Mouse (Mus musculus) thymus, adult 18-20 months (tissue): ENCODE data around the gene Lmod1.

Experiments used
- DNase-seq, 2 experiments: peaks; one replicate each; pipeline ENCODE4 v3.0.0; 2022; ENCODE audit warnings: mixed read lengths in 2 of 2

Lmod1 gene

GRCm38 (mm10) chr1:135324571-135324970 lies at the start of gene Lmod1:
Lmod1 (plus strand) TSS chr1:135324807.
- no peak for DNase-seq

GRCm38 (mm10) chr1:135280646-135281045 lies 44.0 kb upstream of the Lmod1 start:
- DNase-seq: no peak

DNA sequence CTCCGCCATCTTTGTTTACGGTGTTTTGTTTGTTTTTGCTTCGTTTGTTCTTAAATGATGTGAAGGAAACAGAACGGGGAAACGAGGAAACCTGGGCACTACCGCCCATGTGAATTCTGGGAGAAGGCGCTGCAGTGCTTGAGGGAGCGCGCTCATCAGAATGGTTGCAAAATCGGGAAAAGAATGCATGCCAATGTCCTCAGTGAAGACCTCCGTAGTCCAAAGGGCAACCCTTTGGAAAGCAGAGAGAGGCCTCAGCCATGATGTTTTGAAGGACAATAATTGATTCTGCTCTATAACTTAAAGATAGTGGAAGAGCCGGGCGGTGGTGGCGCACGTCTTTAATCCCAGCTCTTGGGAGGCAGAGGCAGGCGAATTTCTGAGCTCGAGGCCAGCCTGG lies 42.8 kb upstream of the Lmod1 start:
- DNase-seq: no peak

- no peak for DNase-seq
These were observed 41.9 kb upstream of the Lmod1 start for GRCm38 (mm10) chr1:135282536-135283286.

GRCm38 (mm10) chr1:135283287-135283825 lies 41.3 kb upstream of the Lmod1 start:
- peak in 1 of 2 experiments; percentile 10 for DNase-seq

DNA sequence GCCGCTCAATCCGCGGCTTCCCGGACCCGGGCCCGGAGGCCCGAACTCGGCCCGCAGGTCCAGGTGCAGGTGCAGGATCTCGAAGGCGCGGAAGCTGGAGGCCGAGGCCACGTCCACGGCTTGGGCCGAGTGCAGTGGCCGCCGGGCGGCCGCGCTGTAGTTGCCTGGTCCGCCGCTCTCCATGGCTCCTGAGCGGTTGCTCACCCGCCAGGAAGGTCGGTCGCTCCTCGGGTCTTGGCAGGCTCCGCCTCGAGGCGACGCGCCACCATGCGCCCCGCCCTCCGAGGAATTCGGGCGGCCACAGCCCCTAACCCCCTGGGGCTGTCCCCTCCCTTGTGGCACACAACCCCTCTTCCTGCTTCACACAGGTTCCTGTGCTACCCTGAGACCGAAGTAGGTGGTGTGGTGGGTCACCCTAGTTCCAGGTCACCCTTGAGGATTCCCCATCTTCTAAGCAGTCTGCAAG lies 40.7 kb upstream of the Lmod1 start, which contains the start of gene Rnpep:
Gene Rnpep (minus strand): TSS at position 259 of the 466 bp plus-strand sequence.
- DNase-seq: peak; percentile 69 to 72

GRCm38 (mm10) chr1:135286311-135286710 lies 38.3 kb upstream of the Lmod1 start:
- DNase-seq: no peak

- DNase-seq: no peak
These were observed 33.7 kb upstream of the Lmod1 start for GRCm38 (mm10) chr1:135290908-135291307.

- no peak for DNase-seq
These were observed 13.3 kb upstream of the Lmod1 start for GRCm38 (mm10) chr1:135311356-135311755.

GRCm38 (mm10) chr1:135312201-135312600 lies 12.4 kb upstream of the Lmod1 start:
- DNase-seq: no peak

DNA sequence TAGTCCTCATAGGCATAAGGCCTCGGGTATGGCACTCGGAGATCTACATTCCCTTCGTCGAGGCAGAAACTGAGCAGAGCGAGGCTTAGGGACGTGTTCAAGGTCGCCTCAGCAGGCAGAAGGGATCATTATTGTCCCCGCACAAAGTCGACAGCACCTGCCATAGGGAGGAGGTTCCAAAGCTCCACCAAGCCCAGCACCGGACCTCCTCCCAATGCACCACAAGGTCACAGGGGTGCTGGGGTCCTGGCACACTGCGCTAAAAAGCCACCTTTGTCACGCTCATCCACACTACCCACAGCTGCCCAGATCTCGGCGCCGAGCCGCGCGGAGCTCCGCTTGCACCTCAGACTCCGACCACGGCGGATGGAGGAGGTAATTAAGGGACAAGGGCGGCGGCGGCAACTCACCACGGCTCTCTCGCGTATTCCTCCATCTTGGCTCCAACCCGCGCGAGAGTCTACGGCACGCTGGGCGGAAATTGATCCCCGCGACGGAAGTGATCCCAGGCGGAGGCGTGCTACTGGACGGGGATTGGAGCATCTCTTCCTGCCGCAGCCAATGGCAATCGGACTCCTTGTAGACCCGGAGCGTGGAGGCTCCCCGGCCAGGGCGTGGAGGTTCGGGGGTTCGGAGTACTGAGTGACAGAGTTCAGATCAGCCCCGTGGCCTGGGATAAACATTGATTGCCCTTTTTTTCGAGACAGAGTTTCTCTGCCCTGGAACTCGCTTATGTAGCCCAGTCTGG lies 11.1 kb upstream of the Lmod1 start, which contains the start of gene Timm17a:
Gene Timm17a (minus strand): TSS at position 495 of the 748 bp plus-strand sequence.
- peak; percentile 83 to 84 for DNase-seq

DNA sequence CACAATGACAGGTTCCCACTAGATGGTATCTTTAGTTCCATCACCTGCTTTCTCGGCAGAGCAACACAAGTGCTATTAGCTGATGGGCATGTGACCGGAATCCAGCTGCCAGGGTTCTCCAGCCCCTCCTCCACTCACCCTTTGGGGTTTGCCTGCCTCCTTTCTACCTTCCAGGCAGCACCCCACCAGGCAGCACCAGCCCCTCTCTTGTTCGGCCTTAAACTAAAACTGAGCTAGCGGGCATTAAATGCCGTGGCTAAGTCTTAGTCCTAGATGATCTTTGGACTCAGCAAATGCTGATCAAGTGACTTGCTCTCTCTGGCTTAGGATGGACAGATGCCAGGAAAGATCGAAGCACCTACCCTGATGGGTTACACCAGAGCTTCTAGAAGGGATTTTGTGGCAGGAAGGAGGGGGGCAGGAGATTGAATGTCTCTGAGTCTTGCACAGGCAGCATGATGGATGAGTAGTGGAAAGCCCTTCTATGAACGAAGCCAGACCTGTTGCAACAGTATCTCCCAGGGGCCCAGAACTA lies 1.2 kb upstream of the Lmod1 start:
- DNase-seq: no peak

DNA sequence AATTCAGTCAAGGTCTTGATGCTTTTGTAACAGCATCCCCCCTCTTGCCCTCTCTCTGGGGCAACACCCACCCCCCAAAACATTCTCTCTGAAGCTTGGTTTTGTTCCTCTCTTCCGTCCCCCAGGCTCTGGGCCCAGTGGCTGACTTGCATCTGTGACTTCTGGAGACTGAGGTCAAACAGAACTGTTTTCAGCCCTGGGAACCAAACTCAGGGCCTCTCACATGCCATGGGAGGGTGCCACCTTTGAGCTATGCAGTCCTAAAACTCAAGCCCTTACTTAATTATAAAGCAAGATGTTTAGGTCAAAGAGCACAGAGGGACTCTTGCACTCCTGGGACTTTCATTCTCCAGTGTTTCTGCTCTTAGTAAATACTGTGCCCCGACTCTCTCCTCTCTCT lies 1.3 kb downstream of the Lmod1 start:
- no peak for DNase-seq

- DNase-seq: no peak
These were observed 3.8 kb downstream of the Lmod1 start for GRCm38 (mm10) chr1:135328368-135328767.

- no peak for DNase-seq
These were observed 6.0 kb downstream of the Lmod1 start for GRCm38 (mm10) chr1:135330578-135330977.

DNA sequence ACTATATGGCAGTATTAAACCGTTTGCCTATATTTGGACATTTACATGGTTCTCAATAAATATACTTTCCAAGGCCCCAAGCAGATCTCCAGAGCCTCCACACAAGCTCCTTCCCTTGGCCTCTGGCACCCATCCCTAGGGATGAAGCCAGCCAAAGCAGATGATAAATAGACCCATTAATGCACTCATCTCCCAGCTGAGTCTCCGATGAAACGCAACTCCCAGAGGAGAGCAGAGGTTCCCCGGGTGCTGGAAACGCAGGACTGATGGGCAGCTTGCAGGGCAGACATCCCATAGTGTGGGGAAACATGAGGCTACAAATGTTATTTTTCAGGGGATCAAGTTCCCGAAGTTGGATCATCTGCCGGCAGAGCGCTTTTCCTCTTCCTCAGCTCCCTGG lies 17.3 kb downstream of the Lmod1 start:
- no peak for DNase-seq

GRCm38 (mm10) chr1:135344026-135344425 lies 19.4 kb downstream of the Lmod1 start:
- DNase-seq: no peak

DNA sequence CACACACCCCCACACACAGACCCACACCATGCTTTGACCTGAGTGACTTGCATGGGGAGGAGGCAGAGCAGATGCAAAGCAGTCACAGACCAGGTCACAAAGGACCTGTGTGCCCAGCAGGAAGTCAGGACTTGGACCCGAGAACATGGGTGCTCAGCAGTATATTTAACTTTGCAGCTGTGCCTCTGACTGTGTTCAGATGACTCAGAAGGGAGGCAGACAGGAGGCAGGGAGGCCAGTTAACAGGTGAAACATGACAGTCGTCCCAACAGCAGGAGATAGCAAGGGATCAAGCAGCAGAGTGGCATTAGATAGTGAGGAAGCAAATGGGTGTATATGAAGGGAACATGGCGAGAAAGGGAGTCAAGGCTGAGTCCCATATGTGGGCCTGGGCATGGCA lies 22.3 kb downstream of the Lmod1 start:
- DNase-seq: no peak

DNA sequence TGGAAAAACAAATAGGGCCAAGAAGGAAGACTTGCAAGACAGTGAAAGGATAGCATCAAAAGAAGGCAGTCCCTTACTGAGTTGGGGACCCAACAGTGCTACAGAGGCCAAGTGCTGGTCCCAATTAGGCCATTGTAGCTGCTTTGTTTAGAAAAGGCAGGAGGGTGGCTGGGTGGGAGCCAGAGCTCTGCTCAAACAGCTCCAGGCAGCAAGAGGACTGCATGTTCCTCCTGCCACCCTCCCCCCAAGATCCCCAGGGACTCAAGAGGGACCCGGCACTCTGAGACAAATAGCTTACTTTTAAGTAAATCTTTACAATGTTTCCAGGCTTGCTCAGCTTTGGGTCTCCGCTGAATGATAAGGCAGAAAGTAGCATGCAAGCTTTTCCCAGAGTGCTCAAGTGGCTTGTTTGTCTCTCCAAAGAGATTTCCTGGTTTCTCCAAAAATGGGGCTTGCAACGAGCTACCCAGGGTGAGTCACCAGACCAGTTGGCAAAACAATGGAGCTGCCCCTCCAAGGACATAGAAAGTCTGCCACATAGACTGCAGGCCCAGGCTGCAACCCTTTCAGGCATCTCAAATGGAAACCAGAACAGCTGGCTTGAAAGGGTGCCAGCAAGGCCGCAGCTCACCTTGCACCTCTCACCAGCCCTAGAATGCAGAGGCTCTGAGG lies 23.0 kb downstream of the Lmod1 start:
- DNase-seq: no peak

- no peak for DNase-seq
These were observed 27.3 kb downstream of the Lmod1 start for GRCm38 (mm10) chr1:135351953-135352352.

DNA sequence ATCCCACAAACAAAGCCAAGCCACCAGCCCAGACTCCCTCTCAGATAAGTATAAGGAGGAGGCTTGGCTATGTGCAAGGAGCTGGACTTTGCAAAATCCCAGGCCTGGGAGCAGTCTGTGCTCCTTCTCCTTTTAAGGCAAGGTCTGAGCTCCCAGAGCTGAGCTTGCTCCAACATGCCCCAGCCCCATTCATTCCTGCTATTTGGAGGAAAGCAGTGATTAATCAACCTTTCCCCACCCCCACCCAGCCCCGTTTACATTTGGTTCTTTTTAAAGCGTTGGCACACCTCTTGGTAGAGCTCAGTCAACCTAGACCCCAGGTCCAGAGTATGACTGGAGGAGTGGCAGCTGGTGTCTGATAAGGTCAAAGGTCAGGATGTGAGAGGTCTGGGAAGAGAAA lies 34.5 kb downstream of the Lmod1 start:
- no peak for DNase-seq

- DNase-seq: no peak
These were observed 36.9 kb downstream of the Lmod1 start for GRCm38 (mm10) chr1:135361491-135361890.

- no peak for DNase-seq
These were observed 37.5 kb downstream of the Lmod1 start for GRCm38 (mm10) chr1:135362115-135362514.
